Mouse (Mus musculus) cortical plate, adult 2 months (tissue): ENCODE measurements around the gene Olfr411.

Experiments
- CTCF ChIP-seq: fragments of 200-500 bp; IDR thresholded peaks from 2 replicates; pipeline ENCODE4 v1.5.1; 2011; ENCODE audit warnings: mild to moderate bottlenecking, control low read depth, low read length; ENCODE audit not compliant: insufficient read depth; ENCODE audit errors: extremely low read depth
- POLR2A ChIP-seq: fragments of 200-500 bp; IDR thresholded peaks from 2 replicates; pipeline ENCODE4 v1.6.1; 2011; ENCODE audit warnings: mild to moderate bottlenecking, low read length, control low read depth; ENCODE audit not compliant: insufficient read depth; ENCODE audit errors: extremely low read depth

DNA sequence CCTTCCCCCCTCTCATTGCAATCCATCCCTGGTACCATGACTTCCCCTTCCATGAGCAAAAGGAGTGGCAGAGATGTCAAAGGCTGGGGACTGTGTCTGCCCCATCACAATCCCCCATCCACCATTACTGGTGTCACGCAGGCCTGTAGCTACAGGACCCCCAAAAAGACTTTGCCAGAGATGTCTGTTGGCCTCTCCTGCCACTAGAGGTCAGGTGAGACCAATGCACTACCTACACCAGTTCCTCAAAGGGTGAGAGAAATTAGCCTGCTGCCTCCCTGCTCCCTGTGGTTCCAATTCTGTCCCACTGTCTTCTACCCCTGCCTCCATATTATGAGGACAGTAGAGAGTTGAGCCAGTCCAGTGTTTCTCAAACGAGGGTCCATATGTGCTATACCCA lies 49.7 kb upstream of the Olfr411 start:
- TF ChIP-seq CTCF = peak; percentile 57
- no peak for TF ChIP-seq POLR2A
